Mouse (Mus musculus) heart, postnatal 25 days (tissue): ENCODE results near the gene Ralgds. TPM values are rescaled to one million over a fixed set of nuclear protein-coding genes. Genes with fewer than 3 reads are reported as not detected.
"Not testable (repeated sequence)": the region's sequence is repeated elsewhere in the genome, so short reads cannot be mapped to it uniquely, and the experiment has no call there.

Experiments used
- DNase-seq: peaks from one replicate; pipeline ENCODE4 v3.0.0; 2022; ENCODE audit warnings: low spot score
- intact Hi-C: fragments of 180-260 bp; cut with DNase I; formaldehyde crosslinking; loops from one replicate; pipeline ENCODE4 v1.15.1; 2025
- total RNA-seq, 2 experiments: library from RNA; stranded (reverse); gene quantifications; 2 replicates each; pipeline ENCODE4 v1.2.3; 2021

Ralgds gene
- total RNA-seq: 10 to 100 TPM; 11.9 to 13.8 TPM

DNA sequence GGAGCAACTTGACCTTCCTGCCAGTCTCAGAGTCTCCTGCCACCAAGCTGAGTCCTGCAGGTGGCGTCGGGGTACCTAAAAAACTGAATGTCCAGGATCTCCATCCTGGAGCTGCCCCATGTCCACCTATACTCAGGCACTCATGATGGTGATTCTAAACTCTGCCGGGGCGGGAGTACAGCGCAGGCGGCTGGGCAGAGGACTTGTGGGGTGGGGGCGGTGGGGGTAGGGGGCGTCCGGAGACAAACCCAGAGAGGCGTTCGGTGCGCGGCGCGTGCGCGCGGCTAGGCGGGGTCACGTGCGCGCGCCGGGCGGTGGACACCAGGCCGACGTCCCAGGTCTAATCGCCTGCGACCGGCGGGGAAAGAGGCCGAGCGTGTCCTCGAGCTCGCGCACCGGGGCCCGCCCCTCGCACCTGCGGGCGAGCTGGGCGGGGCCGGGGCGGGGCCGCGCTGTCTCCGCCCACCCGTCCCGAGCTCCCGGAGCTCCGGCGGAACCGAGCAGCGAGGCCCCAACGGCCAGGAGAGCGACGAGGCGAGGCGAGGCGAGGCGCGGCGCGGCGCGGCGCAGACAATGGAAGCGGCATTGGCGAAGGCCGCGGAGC is at the start of gene Ralgds:
Gene Ralgds (plus strand): TSS at position 328 of the 604 bp plus-strand sequence.
- intact Hi-C loops: no loop called here
- no peak for DNase-seq

DNA sequence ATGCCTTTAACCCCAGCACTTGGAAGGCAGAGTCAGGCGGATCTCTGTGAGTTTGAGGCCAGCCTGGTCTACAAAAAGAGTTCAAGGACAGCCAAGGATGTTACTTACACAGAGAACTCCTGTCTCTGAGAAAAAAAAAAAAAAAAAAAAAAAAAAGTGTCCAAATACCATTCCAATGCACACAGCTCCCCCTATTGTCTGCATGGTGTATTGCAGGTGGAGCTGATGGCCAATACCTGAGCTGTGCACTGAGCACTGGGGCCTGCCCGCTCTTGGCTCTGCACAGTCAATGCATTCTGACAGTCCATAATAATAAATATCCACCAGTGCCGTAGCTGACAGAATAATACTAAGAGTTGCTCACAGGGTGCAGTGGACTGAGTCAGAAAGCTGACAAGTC is 49.0 kb upstream of the Ralgds start:
- DNase-seq: no peak
- intact Hi-C loops: no loop called here

DNA sequence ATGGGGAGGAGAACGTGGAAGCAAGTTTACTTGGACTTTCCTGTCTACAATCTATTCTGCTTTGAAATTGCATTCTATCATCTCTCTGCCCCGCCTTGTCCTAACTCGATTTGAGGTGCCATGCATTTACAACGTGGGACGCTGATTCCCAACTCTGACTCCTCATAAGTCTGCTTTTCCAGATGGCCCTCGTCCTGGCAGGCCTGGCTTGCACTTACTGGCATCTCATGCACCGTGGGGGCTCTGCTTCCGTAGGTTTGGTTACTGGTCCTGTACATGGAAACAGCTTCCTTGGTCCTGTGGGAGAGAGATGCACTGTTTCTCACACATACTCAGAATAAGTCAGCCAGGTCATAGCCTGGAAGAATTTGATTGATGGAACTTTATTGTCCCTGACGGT is 48.0 kb upstream of the Ralgds start:
- intact Hi-C loops: no loop called here
- no peak for DNase-seq

DNA sequence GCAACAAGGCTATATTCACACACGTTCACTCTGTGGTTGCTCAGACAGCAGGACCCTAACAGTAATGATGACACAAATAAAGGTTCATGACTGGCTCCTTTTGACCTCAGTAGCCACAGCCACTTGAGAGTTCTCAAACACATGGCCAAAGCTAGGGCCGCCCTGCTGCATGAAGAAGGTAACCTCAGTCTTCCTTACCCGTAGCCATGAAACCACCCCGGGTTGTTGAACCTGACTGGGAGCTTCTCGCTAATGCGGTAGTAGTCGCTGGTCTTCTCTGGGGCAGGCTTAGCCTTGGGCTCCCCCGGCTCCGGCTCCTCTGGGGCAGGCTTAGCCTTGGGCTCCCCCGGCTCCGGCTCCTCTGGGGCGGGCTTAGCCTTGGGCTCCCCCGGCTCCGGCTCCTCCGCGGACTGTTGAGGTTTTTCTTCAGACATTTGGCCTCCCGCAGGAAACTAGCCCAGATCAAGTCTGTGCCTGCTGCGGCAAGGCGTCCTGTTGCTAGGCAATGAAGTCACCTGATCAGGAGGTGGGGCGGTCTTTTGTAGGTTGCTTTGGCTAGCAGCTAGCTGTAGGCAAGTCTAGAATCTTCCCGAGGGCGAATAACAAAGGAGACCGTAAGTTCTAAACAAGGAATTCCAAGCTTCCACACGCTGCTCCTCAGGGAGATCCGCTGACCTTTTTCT is 46.9 kb upstream of the Ralgds start, which contains the start of gene 1700007K13Rik:
Gene 1700007K13Rik (minus strand): TSS at position 497 of the 683 bp plus-strand sequence.
- intact Hi-C loops: no loop called here
- DNase-seq: no peak

DNA sequence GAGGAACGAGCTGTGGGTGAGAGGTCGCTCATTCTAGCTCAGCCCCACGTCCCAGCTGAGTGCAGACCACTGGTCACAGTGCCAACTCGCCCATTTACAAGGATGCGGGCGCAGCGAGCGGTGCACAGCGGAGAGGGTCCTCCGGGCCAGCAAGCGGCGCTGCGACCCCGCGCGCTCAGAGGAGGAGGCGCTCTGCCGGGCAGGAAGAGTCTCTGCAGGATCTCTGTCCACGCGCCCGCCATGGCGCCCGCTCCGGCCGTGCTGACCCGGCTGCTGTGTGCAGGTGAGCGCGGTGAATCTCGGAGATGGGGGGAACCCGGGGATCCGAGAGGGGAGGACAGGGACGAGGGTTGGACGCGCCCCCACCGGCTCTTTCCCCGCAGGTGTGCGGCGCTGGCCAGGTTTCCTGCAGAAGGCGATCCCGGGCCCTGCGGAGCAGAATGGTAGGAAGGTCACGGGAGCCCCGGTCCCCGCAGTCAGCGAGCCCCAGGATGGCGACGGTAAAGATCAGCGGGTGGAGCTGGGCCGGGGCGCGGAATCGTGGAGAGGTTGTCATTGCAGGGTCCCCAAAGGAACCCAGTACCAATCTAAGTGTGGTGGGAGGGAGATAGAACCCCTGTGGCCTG is 45.0 kb upstream of the Ralgds start, which contains the start of gene Mrps2:
Gene Mrps2 (plus strand): TSS at position 207 of the 626 bp plus-strand sequence.
- DNase-seq: peak; percentile 54
- intact Hi-C loops: no loop called here

DNA sequence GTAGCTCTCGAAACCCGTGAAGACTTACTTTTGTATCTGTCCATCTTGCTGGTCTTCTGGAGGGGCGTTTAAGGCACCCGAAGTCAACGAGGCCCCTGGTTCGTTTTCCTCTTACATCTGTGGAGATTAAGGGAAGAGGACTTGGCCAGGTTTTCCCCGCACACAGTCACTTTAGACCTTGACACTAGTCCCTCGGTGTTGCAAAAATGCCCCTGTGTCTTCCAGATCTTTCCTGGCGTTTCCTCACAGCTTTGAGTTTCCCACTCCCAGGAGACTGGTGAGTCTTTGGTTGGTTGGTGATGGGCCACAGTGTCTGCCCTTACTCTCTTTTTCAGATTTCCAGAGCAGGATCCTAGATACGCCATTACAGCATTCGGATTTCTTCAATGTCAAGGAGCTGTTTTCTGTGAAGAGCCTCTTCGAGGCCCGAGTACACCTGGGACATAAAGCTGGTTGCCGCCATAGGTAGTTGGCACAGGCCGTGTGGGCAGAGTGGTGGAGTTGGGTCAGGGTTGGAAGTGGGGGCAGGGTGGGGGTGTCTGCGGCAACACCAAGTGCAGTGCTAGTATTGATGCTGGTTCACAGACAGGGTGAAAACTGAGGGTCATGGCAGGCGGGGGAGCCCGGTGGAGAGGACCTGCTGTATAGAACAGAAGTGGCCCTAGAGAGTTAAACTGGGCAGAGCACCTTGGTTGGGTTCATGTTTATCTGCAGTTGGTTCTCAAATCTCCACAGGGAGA is 44.3 kb upstream of the Ralgds start:
- DNase-seq: no peak
- intact Hi-C loops: no loop called here

DNA sequence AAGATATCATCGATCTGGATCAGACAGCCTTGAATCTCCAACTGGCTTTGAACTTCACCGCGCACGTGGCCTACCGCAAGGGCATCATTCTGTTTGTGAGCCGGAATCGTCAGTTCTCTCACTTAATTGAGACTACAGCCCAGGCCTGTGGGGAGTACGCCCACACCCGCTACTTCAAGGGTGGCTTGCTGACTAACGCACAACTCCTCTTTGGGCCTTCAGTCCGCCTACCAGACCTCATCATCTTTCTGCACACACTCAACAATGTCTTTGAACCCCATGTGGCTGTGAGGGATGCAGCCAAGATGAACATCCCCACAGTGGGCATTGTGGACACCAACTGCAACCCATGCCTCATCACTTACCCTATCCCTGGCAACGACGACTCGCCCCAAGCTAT is 43.5 kb upstream of the Ralgds start:
- intact Hi-C loops: no loop called here
- no peak for DNase-seq

DNA sequence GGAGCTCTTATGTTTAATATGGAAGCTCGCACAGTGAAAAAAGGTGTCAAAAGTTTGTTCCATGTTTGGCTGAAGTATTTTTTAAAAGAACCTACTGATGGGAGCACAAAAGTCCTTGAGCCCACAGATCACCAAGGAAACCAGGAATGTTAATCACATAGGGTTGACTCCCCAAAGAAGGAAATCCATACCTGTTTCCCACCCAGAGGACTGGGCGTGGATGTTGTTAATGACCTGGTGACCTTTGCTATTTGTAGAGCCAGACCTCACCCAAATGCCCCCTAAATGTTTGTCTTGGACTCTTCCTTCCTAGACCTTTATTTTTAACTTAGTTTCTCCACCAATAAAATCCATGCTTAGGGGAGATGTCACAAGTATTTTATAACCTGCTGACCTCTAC is 42.3 kb upstream of the Ralgds start:
- DNase-seq: no peak

DNA sequence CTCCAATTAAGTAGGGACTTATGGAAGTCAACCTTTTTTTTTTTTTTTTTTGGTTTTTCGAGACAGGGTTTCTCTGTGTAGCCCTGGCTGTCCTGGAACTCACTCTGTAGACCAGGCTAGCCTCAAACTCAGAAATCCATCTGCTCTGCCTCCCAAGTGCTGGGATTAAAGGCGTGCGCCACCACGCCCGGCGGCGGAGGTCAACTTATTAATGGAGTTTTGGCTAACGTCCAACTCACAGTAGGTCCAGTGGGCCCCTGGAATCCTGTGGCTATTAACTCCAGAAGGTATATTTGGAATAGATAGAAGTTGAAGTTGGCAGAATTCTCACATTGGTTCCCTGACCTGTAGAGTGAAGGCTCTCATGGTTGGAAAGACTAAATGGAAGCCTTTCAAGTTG is 40.9 kb upstream of the Ralgds start:
- intact Hi-C loops, DNase-seq: not testable (repeated sequence)

More for the DNA sequence above, 42.3 kb upstream of the Ralgds start:
- intact Hi-C loops: no loop called here

DNA sequence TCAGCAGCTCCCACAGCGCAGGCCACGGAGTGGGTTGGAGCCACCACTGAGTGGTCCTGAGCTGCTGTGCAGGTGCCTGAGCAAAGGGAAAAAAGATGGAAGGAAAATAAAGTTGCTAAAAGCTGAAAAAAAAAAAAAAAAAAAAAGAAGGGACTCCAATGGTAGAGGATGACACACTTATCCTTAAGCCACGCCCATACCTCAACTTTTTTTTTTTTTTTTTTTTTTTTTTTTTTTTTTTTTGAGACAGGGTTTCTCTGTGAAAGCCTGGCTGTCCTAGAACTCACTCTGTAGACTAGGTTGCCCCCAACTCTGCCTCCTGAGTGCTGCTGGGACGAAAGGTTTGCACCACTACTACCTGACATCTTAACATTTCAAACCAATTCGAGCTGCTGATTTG is 34.9 kb upstream of the Ralgds start:
- intact Hi-C loops, DNase-seq: not testable (repeated sequence)

DNA sequence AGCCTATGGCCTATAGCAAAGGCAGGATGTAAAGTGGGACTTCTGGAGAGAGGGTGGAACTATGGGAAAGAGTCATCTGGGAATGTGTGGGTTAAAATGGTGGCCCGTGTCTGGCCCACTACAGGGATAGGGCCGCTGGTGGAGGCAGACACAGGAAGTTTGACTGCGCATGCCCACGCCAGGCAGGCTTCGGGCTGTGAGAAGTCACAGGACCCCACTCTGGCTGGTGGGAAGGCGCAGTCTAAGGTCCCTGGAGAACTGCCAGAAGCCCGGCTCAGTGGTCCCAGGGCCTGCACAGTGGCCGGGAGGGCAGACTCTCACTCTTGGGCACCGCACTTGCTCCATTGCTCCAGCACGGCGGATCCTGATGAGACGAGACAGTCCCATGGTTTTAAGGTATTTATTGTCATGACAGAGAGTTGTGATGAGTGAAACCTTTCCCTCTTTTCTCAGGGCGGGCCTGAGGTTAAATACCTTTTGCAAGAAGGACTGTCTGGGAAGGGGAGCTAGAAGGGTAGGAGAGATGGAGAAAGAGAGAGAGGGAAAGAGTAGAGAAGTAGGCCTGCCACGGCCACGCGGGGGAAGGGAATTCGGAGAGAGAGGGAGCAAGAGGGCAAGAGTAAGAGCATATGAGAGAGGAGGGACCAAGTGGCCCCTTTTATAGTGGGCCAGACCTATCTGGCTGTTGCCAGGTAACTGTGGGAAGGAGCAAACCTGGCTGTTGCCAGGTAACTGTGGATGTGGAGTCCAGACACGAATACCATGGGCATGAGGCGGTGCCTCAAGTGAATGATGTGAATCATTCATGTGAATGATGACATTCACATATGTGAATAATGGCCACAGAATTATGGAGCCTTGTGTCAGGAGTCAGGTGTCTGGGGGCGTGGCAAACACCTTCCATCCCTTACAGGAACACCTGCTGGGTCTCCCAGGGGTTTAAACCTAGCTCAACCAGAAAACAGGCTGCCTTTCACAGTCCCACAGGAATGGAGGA is 33.4 kb upstream of the Ralgds start:
- intact Hi-C loops: no loop called here
- no peak for DNase-seq

DNA sequence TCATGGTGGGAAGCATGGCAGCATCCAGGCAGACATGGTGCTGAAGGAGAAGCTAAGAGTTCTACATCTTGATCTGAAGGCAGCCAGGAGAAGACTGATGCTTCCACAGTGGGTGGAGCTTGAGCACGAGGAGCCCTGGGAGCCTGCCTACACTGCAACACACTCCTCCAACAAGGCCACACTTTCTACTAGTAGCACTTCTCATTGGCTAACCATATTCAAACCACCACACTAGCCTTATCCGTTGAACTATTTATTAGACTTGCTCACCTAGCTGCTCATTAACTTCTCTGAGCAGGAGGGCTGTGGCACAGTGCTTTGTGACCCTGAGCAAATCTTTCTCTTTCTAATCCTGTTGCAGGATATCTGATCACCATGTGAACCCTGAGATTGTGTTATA is 29.1 kb upstream of the Ralgds start:
- intact Hi-C loops: no loop called here

DNA sequence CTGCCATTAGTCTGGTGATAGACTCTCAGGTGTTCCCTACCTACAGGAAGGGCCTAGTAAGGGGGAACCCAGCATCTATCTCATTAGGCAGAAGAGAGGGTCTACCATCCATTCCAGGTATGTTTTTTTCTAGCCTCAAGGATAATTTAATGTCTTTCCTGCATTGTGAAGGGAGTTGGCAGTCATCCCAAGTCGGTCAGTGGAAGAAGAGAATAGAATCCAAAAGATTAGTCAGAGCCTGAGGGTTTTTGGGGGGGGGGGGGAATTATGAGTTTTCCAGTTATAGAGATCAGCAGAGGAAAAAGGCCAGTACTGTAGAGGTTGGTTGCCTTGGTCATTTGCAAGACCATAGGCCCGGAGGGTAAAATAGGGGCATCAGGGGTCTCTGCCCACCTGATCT is 18.4 kb upstream of the Ralgds start:
- intact Hi-C loops: no loop called here
- DNase-seq: no peak

More for the DNA sequence above, 29.1 kb upstream of the Ralgds start:
- no peak for DNase-seq

DNA sequence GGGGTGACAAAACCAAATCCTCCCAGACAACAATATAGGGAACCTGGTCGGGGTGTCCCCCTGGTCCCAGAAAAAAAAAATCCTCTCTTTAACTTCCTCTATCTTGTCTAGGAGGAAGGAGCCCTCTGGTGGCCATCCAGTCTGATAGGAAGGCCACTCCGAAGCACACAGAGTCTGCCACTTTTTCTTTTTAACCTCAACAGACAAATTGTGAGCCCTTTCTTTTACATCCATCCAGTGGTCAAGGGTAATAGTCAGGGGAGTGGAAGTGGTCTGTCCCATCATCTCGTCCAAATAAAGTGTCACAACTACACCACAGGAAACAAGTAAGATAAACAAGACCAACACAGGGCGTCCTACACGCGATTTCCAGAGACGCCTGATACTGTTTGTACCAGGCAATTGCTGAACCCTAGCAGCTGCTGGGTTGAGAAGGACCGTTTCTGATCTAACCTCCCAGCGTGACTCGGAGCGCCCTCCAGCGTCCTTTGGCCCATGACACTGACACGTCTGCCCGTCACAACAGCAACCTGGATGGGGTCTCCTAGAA is 17.6 kb upstream of the Ralgds start:
- intact Hi-C loops: no loop called here
- DNase-seq: no peak

DNA sequence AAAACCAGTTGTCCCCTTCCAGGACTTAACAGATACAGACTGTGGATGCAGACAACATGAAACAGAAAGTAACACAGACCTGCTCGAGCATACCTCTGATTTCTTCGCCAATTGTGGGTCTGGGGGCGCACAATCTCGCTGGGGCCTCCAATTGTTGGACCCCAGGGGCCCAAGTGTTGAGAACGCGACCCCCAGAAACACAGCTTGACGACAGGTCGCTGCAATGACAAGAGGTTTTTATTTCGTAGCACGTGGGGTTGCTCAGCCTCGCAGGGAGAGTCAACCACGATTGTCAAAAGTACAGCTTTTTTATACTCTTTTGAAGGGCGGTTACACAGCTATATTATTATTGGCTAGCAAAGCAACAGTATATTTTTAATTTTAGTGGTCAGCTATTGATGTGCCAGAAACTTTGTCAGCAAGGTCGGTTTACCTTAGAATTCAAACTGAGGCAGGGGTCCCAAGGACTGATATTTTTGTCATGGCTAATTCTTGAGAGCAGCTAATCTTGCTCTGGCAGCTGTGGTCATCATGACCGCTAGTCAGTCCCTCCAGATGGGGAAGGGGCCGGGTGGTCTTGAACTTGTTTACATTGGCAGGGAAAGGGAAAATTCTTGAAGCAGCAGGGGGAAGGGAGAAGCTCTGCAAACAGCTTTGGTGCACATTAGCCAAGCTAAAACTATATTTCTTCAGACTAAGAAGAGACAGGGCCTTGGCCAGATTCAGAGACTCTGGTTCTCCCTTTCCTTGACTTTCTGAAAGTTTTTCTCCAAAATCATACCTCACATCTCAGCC is 16.9 kb upstream of the Ralgds start:
- DNase-seq: no peak
- intact Hi-C loops: no loop called here

DNA sequence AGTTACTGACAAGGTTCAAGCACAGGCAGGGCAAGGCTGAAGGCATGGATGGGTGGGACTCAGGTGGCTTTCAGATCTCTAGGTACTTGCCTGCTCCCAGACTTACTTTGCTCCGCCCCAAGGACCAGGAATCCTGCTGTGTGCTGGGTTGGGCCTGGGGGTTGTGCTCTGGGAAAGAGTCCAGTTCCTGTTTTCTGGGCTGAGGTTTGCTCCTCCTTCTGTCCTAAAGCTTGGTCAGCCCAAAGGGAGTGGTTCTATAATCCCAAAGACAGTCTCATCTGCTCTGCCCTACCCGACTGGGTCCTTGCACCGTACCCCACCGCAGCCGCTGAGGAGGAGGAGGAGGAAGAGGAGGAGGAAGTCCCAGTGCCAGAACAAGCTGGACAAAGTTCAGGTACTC is 16.3 kb upstream of the Ralgds start, which contains the start of gene Gbgt1:
Gene Gbgt1 (plus strand): TSS at position 221 of the 400 bp plus-strand sequence.
- DNase-seq: no peak
- intact Hi-C loops: no loop called here

DNA sequence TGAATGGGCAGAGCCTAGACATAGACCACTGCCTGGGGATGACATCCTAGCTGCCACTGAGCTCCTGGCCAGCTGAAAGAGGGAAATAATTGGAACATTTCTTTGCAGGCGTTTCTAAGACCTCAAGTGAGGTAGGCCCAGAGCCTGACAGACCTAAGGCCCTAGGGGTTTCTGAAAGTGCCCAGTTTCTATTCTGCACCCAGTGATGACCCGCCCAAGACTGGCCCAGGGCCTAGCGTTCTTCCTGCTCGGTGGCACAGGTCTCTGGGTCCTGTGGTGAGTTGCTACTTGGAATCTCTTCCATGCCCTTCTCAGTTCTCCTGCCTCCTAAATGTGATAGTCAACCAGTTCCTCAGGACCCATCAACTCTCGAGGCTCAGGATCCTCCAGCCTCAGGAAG is 15.4 kb upstream of the Ralgds start:
- DNase-seq: no peak
- intact Hi-C loops: no loop called here

DNA sequence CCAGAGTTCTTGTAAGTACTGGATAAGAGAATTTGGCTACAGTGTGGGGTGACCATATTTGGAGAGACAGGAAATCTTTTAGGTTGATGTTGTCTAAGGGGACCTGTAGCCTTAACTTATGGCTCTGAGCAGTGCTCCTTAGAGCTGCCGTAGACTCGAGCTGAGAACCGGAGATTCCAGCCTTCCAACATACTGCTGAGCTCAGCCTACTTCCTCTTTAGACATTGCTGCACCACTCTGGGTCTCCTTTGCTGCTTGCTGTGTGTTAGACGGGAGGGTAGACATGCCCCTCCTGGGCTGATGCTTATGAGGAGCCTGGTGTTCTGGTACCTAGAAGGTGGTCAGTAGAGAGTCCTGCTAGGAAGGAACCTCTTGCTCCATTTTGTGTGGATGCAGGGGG is 14.5 kb upstream of the Ralgds start:
- no peak for DNase-seq
- intact Hi-C loops: no loop called here
